Mouse (Mus musculus) thymus, adult 2 months (tissue): ENCODE data around the gene Wwc2.

Experiments
- CTCF ChIP-seq: fragments of 200-500 bp; IDR thresholded peaks from 2 replicates; pipeline ENCODE4 v1.5.1; 2012; ENCODE audit warnings: mild to moderate bottlenecking, control low read depth, low read length, moderate library complexity, borderline replicate concordance; ENCODE audit not compliant: control insufficient read depth, poor library complexity, insufficient read depth; ENCODE audit errors: extremely low read depth
- POLR2A ChIP-seq: fragments of 200-500 bp; IDR thresholded peaks from 2 replicates; pipeline ENCODE4 v1.6.1; 2012; ENCODE audit warnings: mild to moderate bottlenecking, low read length, control low read depth, moderate library complexity; ENCODE audit not compliant: control insufficient read depth, poor library complexity, insufficient read depth; ENCODE audit errors: extremely low read depth

- TF ChIP-seq POLR2A (no peak), CTCF (no peak)
Observed at GRCm38 (mm10) chr8:47933087-47933486, 57.6 kb downstream of the Wwc2 start.
